Mouse (Mus musculus) CD4-positive, CD25-positive, alpha-beta regulatory T cell, adult 2 months (primary cell): Measurements from ENCODE around the gene Ulk1.
"Not testable (repeated sequence)": the region's sequence is repeated elsewhere in the genome, so short reads cannot be mapped to it uniquely, and the experiment has no call there.

ENCODE experiments used
- DNase-seq: peaks from one replicate; pipeline ENCODE4 v3.0.0-alpha.2; 2012; ENCODE audit warnings: low read depth, low spot score

Ulk1 gene

DNA sequence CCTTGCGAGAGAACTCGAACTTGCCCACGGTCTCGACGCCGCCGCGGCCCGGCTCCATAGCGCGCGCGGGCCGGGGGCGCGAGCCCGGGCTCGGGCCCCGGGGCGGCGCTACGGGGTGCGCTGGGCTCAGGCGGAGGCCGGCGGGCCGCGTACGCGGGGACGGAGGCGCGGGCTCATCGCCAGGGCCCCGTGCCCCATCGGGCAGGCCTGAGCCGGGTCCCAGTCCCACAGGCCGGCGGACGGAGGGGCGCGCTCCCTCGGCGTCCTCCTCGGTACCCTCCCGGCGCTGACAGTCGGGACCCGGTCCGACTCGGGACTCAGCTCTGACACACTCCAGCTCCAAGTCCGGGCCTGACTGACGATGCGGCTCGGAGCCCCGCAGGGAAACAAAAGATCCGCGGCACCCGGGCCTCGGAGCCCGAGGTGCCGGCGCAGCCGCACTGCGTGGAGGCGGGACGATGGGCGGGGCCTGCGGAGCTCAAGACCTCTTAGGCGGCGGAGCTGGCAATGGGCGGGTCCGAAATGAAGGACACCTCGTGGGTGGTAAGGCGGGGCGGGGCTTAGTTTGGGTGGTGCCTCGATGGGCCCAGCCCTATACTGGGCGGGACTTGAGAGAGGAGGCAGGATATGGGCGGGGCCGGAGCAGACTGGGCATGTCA is at the start of gene Ulk1:
Gene Ulk1 (minus strand): TSS at position 431 of the 659 bp plus-strand sequence.
- peak; percentile 100 for DNase-seq

DNA sequence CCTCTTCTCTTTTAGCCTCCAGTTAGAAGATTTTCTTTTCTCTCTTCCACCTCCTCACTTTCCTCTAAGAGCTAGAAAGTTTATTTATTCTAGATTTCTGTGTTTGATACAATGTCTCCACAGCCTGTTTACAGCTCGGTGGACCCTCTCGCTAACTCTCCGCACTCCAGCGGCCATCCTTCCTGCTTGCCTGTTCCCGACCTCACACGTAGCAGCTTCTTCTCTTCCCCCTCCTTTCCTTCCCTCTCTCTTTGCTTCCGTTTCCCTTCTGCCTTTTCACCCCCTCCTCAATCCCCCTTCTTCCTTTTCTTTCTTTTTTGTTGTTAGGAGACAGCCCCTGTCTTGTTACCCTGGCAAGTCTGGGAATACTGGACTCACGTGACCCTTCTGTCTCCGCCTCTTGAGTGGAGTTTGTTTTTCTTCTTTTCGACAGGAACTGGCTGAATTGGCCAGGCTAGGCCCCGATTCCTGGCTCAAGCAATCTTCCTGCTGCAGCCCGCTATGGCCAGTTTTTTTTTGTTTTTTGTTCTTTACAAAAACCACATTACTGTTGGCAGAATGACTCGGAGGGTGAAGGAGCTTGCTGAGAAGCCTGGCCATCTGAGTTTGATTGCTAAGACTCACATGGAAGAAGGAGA is 49.2 kb upstream of the Ulk1 start:
- DNase-seq: no peak

DNA sequence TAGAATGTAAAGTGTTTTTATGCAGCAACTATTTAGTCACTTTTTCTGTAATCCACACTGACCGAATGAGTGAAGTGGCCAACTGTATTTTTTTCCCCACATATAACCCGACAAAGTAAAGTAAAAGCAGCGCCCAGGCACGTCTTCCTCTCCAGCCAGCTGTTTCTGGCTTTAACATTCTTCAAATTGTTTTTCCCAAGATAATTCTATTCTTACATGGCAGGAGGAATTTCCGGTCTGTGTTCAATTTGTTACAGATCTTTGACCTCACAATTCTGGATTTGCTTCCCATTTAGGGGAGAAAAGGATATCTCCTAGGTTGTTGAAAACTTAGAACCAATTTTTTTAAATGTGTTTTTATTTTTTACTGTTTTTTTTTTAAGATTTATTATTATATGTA is 47.2 kb upstream of the Ulk1 start:
- no peak for DNase-seq

- no peak for DNase-seq
Measured at GRCm38 (mm10) chr5:110852990-110853389, 43.1 kb upstream of the Ulk1 start.

GRCm38 (mm10) chr5:110841046-110841862 is 31.4 kb upstream of the Ulk1 start:
- peak; percentile 13 for DNase-seq

DNA sequence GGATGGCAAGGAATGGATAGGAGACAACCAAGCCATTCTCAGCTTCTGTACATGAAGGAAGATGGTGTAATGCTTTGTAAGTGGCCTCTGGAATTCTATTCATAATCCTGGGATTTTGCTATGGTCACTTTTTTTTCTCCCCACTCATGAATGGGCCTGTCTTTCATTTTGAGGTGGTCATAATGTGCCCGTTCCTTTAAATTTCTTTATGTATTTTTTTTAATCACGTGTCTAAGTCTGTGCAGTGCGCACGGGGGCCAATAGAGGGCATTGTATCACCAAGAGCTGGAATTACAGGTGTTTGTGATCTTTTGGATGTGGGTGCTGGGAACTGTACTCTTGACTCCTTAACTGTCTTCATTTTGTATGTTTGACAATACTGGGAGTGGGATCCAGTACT is 30.6 kb upstream of the Ulk1 start:
- DNase-seq: peak; percentile 81

DNA sequence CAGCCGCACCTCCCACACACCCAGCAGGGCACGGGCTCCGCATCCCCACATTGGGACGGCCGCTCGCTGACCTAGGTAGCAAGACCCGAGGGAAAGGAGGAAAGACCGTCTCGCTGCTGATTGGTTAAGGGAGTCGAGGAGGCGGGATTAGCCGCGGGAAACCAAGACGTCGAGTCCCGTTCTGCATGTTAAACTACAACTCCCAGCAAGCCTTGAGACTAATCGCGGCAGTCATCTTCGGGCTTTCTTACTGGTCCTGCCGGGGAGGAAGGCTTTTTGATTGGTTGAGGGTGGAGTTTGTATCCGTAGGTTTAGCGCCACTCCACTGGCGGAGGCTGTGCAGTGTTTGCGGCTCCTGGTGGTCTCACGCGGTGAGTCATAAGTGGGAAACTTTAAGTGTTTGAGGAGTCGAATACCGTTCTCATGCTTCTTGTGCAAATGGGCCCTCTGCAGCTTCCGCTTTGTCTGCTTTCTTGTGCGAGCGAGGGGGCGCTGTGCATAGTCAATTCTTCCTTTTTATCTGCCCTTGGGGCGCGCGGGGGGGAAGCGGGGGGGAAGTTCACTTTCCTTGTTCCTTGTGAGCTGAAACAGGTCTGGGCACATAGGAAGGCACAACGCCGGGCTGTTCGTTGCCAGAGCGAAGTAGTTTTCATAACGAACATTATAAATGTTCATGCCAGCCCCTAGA is 29.9 kb upstream of the Ulk1 start, which contains the start of the genes Hscb and Chek2:
Gene Hscb (minus strand): TSS at position 100 of the 688 bp plus-strand sequence.
Gene Chek2 (plus strand): TSS at position 302 of the 688 bp plus-strand sequence.
- DNase-seq: peak; percentile 96

- no peak for DNase-seq
Measured at GRCm38 (mm10) chr5:110839038-110839677, 29.3 kb upstream of the Ulk1 start.

DNA sequence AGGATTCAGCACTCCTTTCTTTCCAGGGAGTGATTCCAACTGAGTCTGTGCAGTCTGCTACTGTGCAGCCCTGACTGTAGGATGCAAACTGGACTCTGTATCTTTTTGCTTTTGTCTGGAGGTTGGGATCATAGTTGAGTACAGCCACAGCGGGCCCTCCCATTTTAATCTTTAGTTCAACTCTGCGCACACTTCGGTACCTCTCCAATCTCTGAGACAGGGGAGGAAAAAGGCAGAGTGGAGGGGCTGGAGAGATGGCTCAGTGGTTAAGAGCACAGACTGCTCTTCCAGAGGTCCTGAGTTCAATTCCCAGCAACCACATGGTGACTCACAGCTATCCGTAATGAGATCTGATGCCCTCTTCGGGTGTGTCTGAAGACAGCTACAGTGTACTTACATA is 28.1 kb upstream of the Ulk1 start:
- not testable (repeated sequence) for DNase-seq

DNA sequence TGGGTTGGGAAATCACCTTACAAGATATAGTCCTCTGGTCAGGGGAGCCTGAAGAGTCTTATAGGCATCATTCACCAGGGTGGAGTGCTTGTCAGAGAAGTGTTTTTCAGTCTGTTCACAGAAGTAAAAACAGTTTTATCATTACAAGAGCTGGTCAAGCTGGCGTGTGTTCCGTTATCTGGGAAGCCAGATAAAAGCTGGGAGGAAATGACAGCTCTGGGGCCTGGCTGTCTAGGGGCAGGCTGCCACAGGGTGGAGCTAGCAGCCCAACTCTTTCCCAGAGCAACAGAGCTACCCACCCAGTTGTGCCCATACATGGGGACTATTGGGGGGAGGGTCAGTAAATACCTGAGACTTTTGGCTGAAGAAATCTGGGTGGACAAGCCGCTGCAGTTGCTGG is 26.1 kb upstream of the Ulk1 start:
- peak; percentile 14 for DNase-seq

DNA sequence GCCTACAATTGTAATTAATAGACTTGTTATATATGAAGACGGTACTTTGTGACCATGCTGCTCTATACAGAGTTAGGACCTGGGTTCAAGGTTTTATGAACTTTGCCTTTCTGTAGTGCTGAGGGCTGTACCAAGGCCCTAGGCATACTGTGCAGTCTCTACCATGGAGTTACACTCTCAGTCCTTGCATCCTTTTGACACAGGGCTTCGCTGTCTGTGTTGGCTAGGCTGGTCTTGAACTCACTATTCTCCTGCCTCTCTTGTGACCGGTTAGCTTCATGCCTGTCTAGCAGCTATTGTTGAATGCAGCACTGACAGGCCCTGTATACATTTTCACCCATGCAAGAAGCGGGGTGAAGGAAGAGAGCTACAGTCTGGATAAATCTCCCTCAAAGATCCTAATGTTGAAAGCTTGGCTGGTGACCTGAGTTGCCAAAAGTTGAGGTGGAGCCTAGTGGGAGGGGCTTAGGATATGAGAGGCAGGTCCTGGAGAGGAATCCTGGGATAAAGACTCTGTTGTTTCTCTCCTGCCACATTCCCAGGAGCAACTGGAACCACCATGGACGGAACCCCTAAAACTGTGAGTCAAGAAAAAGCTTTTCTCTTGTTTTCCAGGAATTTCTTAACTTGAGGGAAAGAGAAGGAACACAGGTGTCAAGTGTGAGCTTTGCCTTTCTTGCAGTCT is 21.3 kb upstream of the Ulk1 start:
- DNase-seq: no peak

GRCm38 (mm10) chr5:110827576-110827975 is 17.7 kb upstream of the Ulk1 start:
- DNase-seq: no peak

GRCm38 (mm10) chr5:110826781-110827495 is 17.0 kb upstream of the Ulk1 start:
- no peak for DNase-seq

- no peak for DNase-seq
Measured at GRCm38 (mm10) chr5:110824421-110824820, 14.5 kb upstream of the Ulk1 start.

GRCm38 (mm10) chr5:110808821-110809666 is 853 bp downstream of the Ulk1 start:
- DNase-seq: peak; percentile 52

- DNase-seq: peak; percentile 83
Measured at GRCm38 (mm10) chr5:110808061-110808631, 1.8 kb downstream of the Ulk1 start.

GRCm38 (mm10) chr5:110807453-110807852 is 2.4 kb downstream of the Ulk1 start:
- DNase-seq: no peak

- DNase-seq: no peak
Measured at GRCm38 (mm10) chr5:110806676-110807075, 3.2 kb downstream of the Ulk1 start.

GRCm38 (mm10) chr5:110806154-110806553 is 3.7 kb downstream of the Ulk1 start:
- no peak for DNase-seq
